Mouse (Mus musculus): ENCODE measurements around the gene Ptgfrn. TPM values are rescaled to one million over a fixed set of nuclear protein-coding genes. Genes with fewer than 3 reads are reported as not detected.

Gene Ptgfrn
- total RNA-seq, 1 experiment = 52.3 TPM

DNA sequence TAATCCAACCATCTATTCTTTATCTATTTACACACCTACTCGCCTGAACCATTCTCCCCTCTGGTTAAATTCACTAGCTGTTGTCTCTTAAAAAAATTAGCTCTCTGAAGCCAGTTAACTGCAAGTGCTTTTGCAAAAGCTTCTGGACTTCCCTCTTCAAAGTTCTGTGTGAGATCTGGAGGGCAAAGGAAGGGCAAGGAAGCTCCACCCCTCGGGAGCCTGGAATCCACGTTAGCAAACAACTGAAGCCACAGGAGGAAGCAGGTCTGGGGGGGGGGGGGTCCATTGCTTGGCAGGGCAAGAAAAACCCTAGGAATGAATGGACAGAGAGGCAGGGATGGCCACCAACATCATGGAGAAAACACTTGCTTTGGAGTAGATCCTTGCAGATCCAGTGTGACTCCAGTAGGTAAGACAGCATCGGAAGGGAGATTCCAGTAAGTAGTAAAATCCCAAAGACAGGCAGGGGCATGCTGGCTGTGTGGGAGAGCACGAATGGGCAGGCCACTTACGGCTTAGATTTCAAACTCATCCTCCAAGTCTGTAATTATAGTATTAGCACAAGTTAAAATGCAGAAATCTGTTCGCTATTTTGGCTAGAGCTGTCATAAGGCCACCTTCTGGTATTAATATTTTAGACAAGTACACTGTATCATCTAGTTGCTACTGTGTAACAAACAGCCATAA lies 78.5 kb downstream of the Ptgfrn start:
- DNase-seq (ENCODE audit: low read depth, low spot score) = no peak
- H3K9me3 ChIP-seq (ENCODE audit: control insufficient read depth, insufficient read depth, low read depth, low read length) = no peaks in the 10 kb centered on the region
- peak overlapping the region; percentile 45; the same call in 1 of the 2 replicates for H3K9ac ChIP-seq (ENCODE audit: insufficient read depth, low read depth, low read length, poor library complexity, severe bottlenecking)
- H3K36me3 ChIP-seq (ENCODE audit: control insufficient read depth, insufficient read depth, low read length, poor library complexity, severe bottlenecking) = no peaks in the 10 kb centered on the region
- in situ Hi-C loops (cut with MboI; ENCODE audit: low sequenced_read_pairs in 2 of 2, unreplicated experiment in 2 of 2) = no loop called here
- no peak overlapping the region for H3K27ac ChIP-seq (ENCODE audit: insufficient read depth, low read depth, low read length, poor library complexity, severe bottlenecking)
- H3K4me1 ChIP-seq (ENCODE audit: control insufficient read depth in 2 of 2, insufficient read depth in 2 of 2, low read length in 2 of 2, poor library complexity in 1 of 2) = peaks cover 5 to 10% of the 10 kb centered on the region in 2 experiments; a peak in 3 of 4 replicates
- H3K4me3 ChIP-seq (ENCODE audit: insufficient read depth in 1 of 2, low read depth in 1 of 2, low read length in 2 of 2, poor library complexity in 1 of 2, severe bottlenecking in 1 of 2) = no peak overlapping the region
- TF ChIP-seq HCFC1 (IDR thresholded peaks at IDR 0.05; ENCODE audit: borderline replicate concordance, insufficient read depth, low read length) (no peak), ZNF384 (IDR thresholded peaks at IDR 0.05; ENCODE audit: low read depth, low read length) (no peak), ZC3H11A (IDR thresholded peaks at IDR 0.05; ENCODE audit: borderline replicate concordance, low read depth, low read length) (no peak), CHD2 (IDR thresholded peaks at IDR 0.05; ENCODE audit: low read depth, low read length) (no peak), MAFK (IDR thresholded peaks at IDR 0.05; ENCODE audit: insufficient read depth, low read depth, low read length) (no peak)

DNA sequence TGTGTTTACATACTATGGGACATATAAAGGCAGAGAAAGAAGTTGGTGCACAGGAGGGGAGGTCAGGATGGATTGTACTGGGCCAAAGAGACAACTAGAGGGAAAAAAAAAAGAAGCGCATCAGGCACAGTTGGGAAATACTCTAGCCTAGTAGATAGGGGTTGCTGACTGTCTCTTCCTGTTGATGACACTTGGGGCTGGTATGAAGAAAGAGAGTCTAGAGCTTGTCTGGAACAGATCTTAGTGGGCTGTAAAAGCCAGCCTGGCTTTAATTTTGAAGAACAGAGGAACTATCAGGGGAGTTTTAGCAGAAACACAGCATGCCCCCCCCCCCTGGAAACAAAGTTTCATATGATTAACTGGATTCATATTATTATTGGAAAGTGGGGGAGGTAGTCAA lies 79.4 kb downstream of the Ptgfrn start:
- no peak for TF ChIP-seq ZNF384 (IDR thresholded peaks at IDR 0.05; ENCODE audit: low read depth, low read length)
- Histone ChIP-seq H3K9me3 (ENCODE audit: control insufficient read depth, insufficient read depth, low read depth, low read length) (no peaks in the 10 kb centered on the region), H3K4me3 (ENCODE audit: insufficient read depth in 1 of 2, low read depth in 1 of 2, low read length in 2 of 2, poor library complexity in 1 of 2, severe bottlenecking in 1 of 2) (no peak overlapping the region), H3K9ac (ENCODE audit: insufficient read depth, low read depth, low read length, poor library complexity, severe bottlenecking) (no peak overlapping the region), H3K27ac (ENCODE audit: insufficient read depth, low read depth, low read length, poor library complexity, severe bottlenecking) (no peak overlapping the region), H3K36me3 (ENCODE audit: control insufficient read depth, insufficient read depth, low read length, poor library complexity, severe bottlenecking) (no peaks in the 10 kb centered on the region), H3K4me1 (ENCODE audit: control insufficient read depth in 2 of 2, insufficient read depth in 2 of 2, low read length in 2 of 2, poor library complexity in 1 of 2) (peaks cover 5 to 10% of the 10 kb centered on the region in 2 experiments; a peak in 3 of 4 replicates)
- in situ Hi-C loops (cut with MboI; ENCODE audit: low sequenced_read_pairs in 2 of 2, unreplicated experiment in 2 of 2) = no loop called here
- DNase-seq (ENCODE audit: low read depth, low spot score) = no peak

DNA sequence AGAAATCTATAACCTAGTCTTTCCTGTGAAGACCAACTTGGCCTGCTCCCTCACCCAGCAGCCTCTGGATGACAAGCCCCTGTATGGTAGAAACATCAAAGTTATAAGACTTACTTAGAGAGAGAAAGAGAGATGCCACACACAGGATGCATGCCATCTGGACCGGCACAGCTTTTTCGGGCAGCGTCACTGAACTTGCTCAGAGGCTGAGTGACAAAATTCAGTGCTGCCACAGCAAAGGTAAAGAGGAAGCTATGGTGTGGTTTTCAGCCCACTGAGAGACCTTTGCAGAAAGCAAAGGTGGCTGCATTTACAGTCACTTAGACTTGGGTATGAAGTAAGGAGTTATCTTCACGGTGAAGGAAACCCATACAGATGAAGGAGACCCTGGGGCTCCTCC lies 80.7 kb downstream of the Ptgfrn start, which contains the start of gene Cd101:
TSS of gene Cd101 (minus strand) at position 218 of the 400 bp plus-strand sequence.
- H3K9me3 ChIP-seq (ENCODE audit: control insufficient read depth, insufficient read depth, low read depth, low read length) = no peaks in the 10 kb centered on the region
- no peak within 1 kb of the TSS for H3K27ac ChIP-seq (ENCODE audit: insufficient read depth, low read depth, low read length, poor library complexity, severe bottlenecking)
- DNase-seq (ENCODE audit: low read depth, low spot score) = no peak
- H3K9ac ChIP-seq (ENCODE audit: insufficient read depth, low read depth, low read length, poor library complexity, severe bottlenecking) = no peak within 1 kb of the TSS
- no peaks in the 10 kb centered on the region for H3K36me3 ChIP-seq (ENCODE audit: control insufficient read depth, insufficient read depth, low read length, poor library complexity, severe bottlenecking)
- in situ Hi-C loops (cut with MboI; ENCODE audit: low sequenced_read_pairs in 2 of 2, unreplicated experiment in 2 of 2) = no loop called here
- TF ChIP-seq MAFK (IDR thresholded peaks at IDR 0.05; ENCODE audit: insufficient read depth, low read depth, low read length) (no peak), ZNF384 (IDR thresholded peaks at IDR 0.05; ENCODE audit: low read depth, low read length) (no peak), ZC3H11A (IDR thresholded peaks at IDR 0.05; ENCODE audit: borderline replicate concordance, low read depth, low read length) (no peak), CHD2 (IDR thresholded peaks at IDR 0.05; ENCODE audit: low read depth, low read length) (no peak), HCFC1 (IDR thresholded peaks at IDR 0.05; ENCODE audit: borderline replicate concordance, insufficient read depth, low read length) (no peak)
- H3K4me1 ChIP-seq (ENCODE audit: control insufficient read depth in 2 of 2, insufficient read depth in 2 of 2, low read length in 2 of 2, poor library complexity in 1 of 2) = peaks cover 5 to 10% of the 10 kb centered on the region in 2 experiments; a peak in 3 of 4 replicates
- no peak within 1 kb of the TSS for H3K4me3 ChIP-seq (ENCODE audit: insufficient read depth in 1 of 2, low read depth in 1 of 2, low read length in 2 of 2, poor library complexity in 1 of 2, severe bottlenecking in 1 of 2)

DNA sequence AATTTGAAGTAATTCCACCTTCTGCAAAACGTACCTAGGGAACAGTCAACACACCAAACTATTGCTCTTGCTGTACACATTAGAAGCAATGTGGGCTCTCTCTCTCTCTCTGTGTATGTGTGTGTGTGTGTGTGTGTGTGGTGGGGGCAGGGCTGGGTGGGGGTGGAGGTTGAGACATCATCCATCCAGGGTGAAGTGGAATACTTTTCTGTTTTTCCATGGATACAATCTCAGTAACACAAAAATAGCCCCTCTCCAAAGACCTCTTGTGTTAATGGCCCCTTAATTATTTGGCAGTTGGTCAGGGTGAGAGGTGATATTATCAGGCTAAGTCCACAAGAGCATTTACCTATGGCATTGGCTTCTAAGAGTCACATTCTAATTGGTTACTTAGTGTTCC lies 83.3 kb downstream of the Ptgfrn start:
- no peak overlapping the region for H3K27ac ChIP-seq (ENCODE audit: insufficient read depth, low read depth, low read length, poor library complexity, severe bottlenecking)
- in situ Hi-C loops (cut with MboI; ENCODE audit: low sequenced_read_pairs in 2 of 2, unreplicated experiment in 2 of 2) = no loop called here
- no peak overlapping the region for H3K9ac ChIP-seq (ENCODE audit: insufficient read depth, low read depth, low read length, poor library complexity, severe bottlenecking)
- H3K4me3 ChIP-seq (ENCODE audit: insufficient read depth in 1 of 2, low read depth in 1 of 2, low read length in 2 of 2, poor library complexity in 1 of 2, severe bottlenecking in 1 of 2) = no peak overlapping the region
- H3K9me3 ChIP-seq (ENCODE audit: control insufficient read depth, insufficient read depth, low read depth, low read length) = no peaks in the 10 kb centered on the region
- no peak for TF ChIP-seq ZC3H11A (IDR thresholded peaks at IDR 0.05; ENCODE audit: borderline replicate concordance, low read depth, low read length)
- TF ChIP-seq HCFC1 (IDR thresholded peaks at IDR 0.05; ENCODE audit: borderline replicate concordance, insufficient read depth, low read length) = no peak
- TF ChIP-seq MAFK (IDR thresholded peaks at IDR 0.05; ENCODE audit: insufficient read depth, low read depth, low read length) = no peak
- no peak for TF ChIP-seq CHD2 (IDR thresholded peaks at IDR 0.05; ENCODE audit: low read depth, low read length)
- no peak for TF ChIP-seq ZNF384 (IDR thresholded peaks at IDR 0.05; ENCODE audit: low read depth, low read length)
- no peak for DNase-seq (ENCODE audit: low read depth, low spot score)
- no peaks in the 10 kb centered on the region for H3K36me3 ChIP-seq (ENCODE audit: control insufficient read depth, insufficient read depth, low read length, poor library complexity, severe bottlenecking)
- peaks cover 0 to 6% of the 10 kb centered on the region in 2 experiments; a peak in 2 of 4 replicates for H3K4me1 ChIP-seq (ENCODE audit: control insufficient read depth in 2 of 2, insufficient read depth in 2 of 2, low read length in 2 of 2, poor library complexity in 1 of 2)

All from ES-E14 (cell line).